Mouse (Mus musculus) midbrain, embryonic 11.5 days (tissue): ENCODE measurements around the gene Yipf6. TPM values are rescaled to one million over a fixed set of nuclear protein-coding genes. Genes with fewer than 3 reads are reported as not detected.

Experiments
- ATAC-seq: fragments of 200-750 bp; cut with Nextera tagmentation; 2 replicates; pipeline ENCODE4 v1.8.0; 2017; ENCODE audit warnings: moderate TSS enrichment, moderate library complexity; ENCODE audit not compliant: low FRiP score
- DNase-seq: peaks from one replicate; pipeline ENCODE4 v3.0.0; 2015; ENCODE audit warnings: low spot score; ENCODE audit errors: missing footprints
- H3K27ac ChIP-seq: fragments of 300-500 bp; sonication (generic); 2 replicates; pipeline ENCODE4 v1.5.1; 2014; ENCODE audit warnings: low read depth, low read length
- H3K27me3 ChIP-seq: fragments of 300-500 bp; sonication (generic); 2 replicates; pipeline ENCODE4 v1.6.1; 2014; ENCODE audit warnings: mild to moderate bottlenecking, low read length, moderate library complexity, mixed read lengths; ENCODE audit not compliant: control insufficient read depth, insufficient read depth
- H3K36me3 ChIP-seq: fragments of 300-500 bp; sonication (generic); 2 replicates; pipeline ENCODE4 v1.6.1; 2014; ENCODE audit warnings: mild to moderate bottlenecking, low read length, moderate library complexity, mixed read lengths; ENCODE audit not compliant: control insufficient read depth, insufficient read depth
- H3K4me1 ChIP-seq: fragments of 300-500 bp; sonication (generic); 2 replicates; pipeline ENCODE4 v1.6.1; 2014; ENCODE audit warnings: low read length; ENCODE audit not compliant: control insufficient read depth, insufficient read depth
- H3K4me2 ChIP-seq: fragments of 300-500 bp; sonication (generic); 2 replicates; pipeline ENCODE4 v1.6.1; 2014; ENCODE audit warnings: mild to moderate bottlenecking, moderate library complexity
- H3K4me3 ChIP-seq: fragments of 300-500 bp; sonication (generic); 2 replicates; pipeline ENCODE4 v1.5.1; 2014; ENCODE audit warnings: low read depth, low read length
- H3K9ac ChIP-seq: fragments of 300-500 bp; sonication (generic); 2 replicates; pipeline ENCODE4 v1.6.1; 2014; ENCODE audit warnings: low read length
- H3K9me3 ChIP-seq: fragments of 300-500 bp; sonication (generic); 2 replicates; pipeline ENCODE4 v1.6.1; 2016; ENCODE audit warnings: low read length; ENCODE audit not compliant: control insufficient read depth
- WGBS: fragments of 180-500 bp; shearing (Covaris S2); extraction: QIAGEN DNeasy Blood & Tissue Kit; methylation state at CpG from one replicate; pipeline ENCODE4 v1.1.7; 2014; 5-methylcytosine and 5-hydroxymethylcytosine counted together
- polyA plus RNA-seq: library from polyadenylated mRNA; unstranded; fragments of >200 nt; fragmentation: Nextera tagmentation; extraction: Ambion mirVana; gene quantifications from 2 replicates; pipeline ENCODE4 v1.2.1, GENCODE M21; 2014

Gene Yipf6
- 19.9 and 20.7 TPM in 2 replicates for polyA plus RNA-seq

GRCm38 (mm10) chrX:98936101-98936500 is at the start of gene Yipf6:
Yipf6 (plus strand) TSS chrX:98936316.
- H3K36me3 ChIP-seq: no peaks in the 10 kb centered on the region
- no peak for ATAC-seq
- peak within 1 kb of the TSS; percentile 53 for H3K4me2 ChIP-seq
- peak within 1 kb of the TSS; percentile 51 for H3K4me3 ChIP-seq
- peak within 1 kb of the TSS; percentile 81 for H3K27ac ChIP-seq
- no peak for DNase-seq
- H3K9me3 ChIP-seq: no peaks in the 10 kb centered on the region
- WGBS: 76% methylated on average over 3 of the region's 3 CpGs
- H3K9ac ChIP-seq: peak within 1 kb of the TSS; percentile 65
- peaks cover 4% of the 10 kb centered on the region; the same call in 1 of the 2 replicates for H3K4me1 ChIP-seq
- H3K27me3 ChIP-seq: no peaks in the 10 kb centered on the region

GRCm38 (mm10) chrX:98890072-98890405 is 46.1 kb upstream of the Yipf6 start:
- Histone ChIP-seq H3K4me2 (peak overlapping the region; percentile 48), H3K4me1 (no peaks in the 10 kb centered on the region), H3K9ac (peak overlapping the region; percentile 70), H3K27ac (peak overlapping the region; percentile 68), H3K9me3 (no peaks in the 10 kb centered on the region), H3K36me3 (no peaks in the 10 kb centered on the region), H3K4me3 (peak overlapping the region; percentile 48), H3K27me3 (peaks cover 6% of the 10 kb centered on the region; the same call in 1 of the 2 replicates)
- DNase-seq (no peak), ATAC-seq (no peak)
- WGBS: 13% methylated on average over 14 of the region's 14 CpGs

- 20% methylated on average over 47 of the region's 48 CpGs for WGBS
- H3K9ac ChIP-seq: peak within 1 kb of the TSS; percentile 70
- H3K27me3 ChIP-seq: peaks cover 6% of the 10 kb centered on the region; the same call in 1 of the 2 replicates
- no peaks in the 10 kb centered on the region for H3K4me1 ChIP-seq
- H3K4me3 ChIP-seq: peak within 1 kb of the TSS; percentile 48
- H3K4me2 ChIP-seq: peak within 1 kb of the TSS; percentile 48
- peak; percentile 93 for DNase-seq
- H3K27ac ChIP-seq: peak within 1 kb of the TSS; percentile 68
- H3K9me3 ChIP-seq: no peaks in the 10 kb centered on the region
- no peaks in the 10 kb centered on the region for H3K36me3 ChIP-seq
- peak; percentile 93 for ATAC-seq
These were observed 45.6 kb upstream of the Yipf6 start, which contains the start of gene Ophn1 for GRCm38 (mm10) chrX:98890406-98891116. Ophn1 (minus strand) TSS chrX:98891025.

GRCm38 (mm10) chrX:98898307-98898706 is 37.8 kb upstream of the Yipf6 start:
- H3K36me3 ChIP-seq: no peaks in the 10 kb centered on the region
- H3K4me3 ChIP-seq: no peak overlapping the region
- no peaks in the 10 kb centered on the region for H3K9me3 ChIP-seq
- H3K27ac ChIP-seq: no peak overlapping the region
- no peaks in the 10 kb centered on the region for H3K27me3 ChIP-seq
- no peaks in the 10 kb centered on the region for H3K4me1 ChIP-seq
- 81% methylated on average over 3 of the region's 3 CpGs for WGBS
- H3K9ac ChIP-seq: no peak overlapping the region
- DNase-seq (no peak), ATAC-seq (no peak)
- no peak overlapping the region for H3K4me2 ChIP-seq

GRCm38 (mm10) chrX:98904226-98904625 is 31.9 kb upstream of the Yipf6 start:
- H3K27me3 ChIP-seq: no peaks in the 10 kb centered on the region
- WGBS: 91% methylated on average over 6 of the region's 6 CpGs
- no peak overlapping the region for H3K4me3 ChIP-seq
- ATAC-seq (no peak), DNase-seq (no peak)
- H3K4me2 ChIP-seq: no peak overlapping the region
- no peaks in the 10 kb centered on the region for H3K4me1 ChIP-seq
- no peak overlapping the region for H3K27ac ChIP-seq
- no peaks in the 10 kb centered on the region for H3K36me3 ChIP-seq
- no peak overlapping the region for H3K9ac ChIP-seq
- no peaks in the 10 kb centered on the region for H3K9me3 ChIP-seq

GRCm38 (mm10) chrX:98908910-98909309 is 27.2 kb upstream of the Yipf6 start:
- no peak for DNase-seq
- Histone ChIP-seq H3K27ac (no peak overlapping the region), H3K4me2 (no peak overlapping the region), H3K36me3 (no peaks in the 10 kb centered on the region), H3K27me3 (0 out of 2 replicates have a peak, but pooled peaks cover 2% of the 10 kb centered on the region), H3K9ac (no peak overlapping the region), H3K4me1 (no peaks in the 10 kb centered on the region), H3K4me3 (no peak overlapping the region), H3K9me3 (no peaks in the 10 kb centered on the region)
- 54% methylated on average over 1 of the region's 1 CpGs for WGBS
- no peak for ATAC-seq

GRCm38 (mm10) chrX:98919423-98919822 is 16.7 kb upstream of the Yipf6 start:
- DNase-seq: peak; percentile 86
- no peak for ATAC-seq
- no peaks in the 10 kb centered on the region for H3K27me3 ChIP-seq

GRCm38 (mm10) chrX:98936707-98937554 is 815 bp downstream of the Yipf6 start:
- DNase-seq (peak; percentile 98), ATAC-seq (peak; percentile 93)
- Histone ChIP-seq H3K36me3 (no peaks in the 10 kb centered on the region), H3K9me3 (no peaks in the 10 kb centered on the region), H3K9ac (peak overlapping the region; percentile 65), H3K27ac (peak overlapping the region; percentile 81), H3K4me2 (peak overlapping the region; percentile 53), H3K4me3 (peak overlapping the region; percentile 51), H3K4me1 (peaks cover 4% of the 10 kb centered on the region; the same call in 1 of the 2 replicates), H3K27me3 (no peaks in the 10 kb centered on the region)
- WGBS: 18% methylated on average over 66 of the region's 66 CpGs

More at GRCm38 (mm10) chrX:98919423-98919822, 16.7 kb upstream of the Yipf6 start:
- WGBS: 29% methylated on average over 6 of the region's 6 CpGs
- no peak overlapping the region for H3K4me2 ChIP-seq
- H3K36me3 ChIP-seq: no peaks in the 10 kb centered on the region
- no peak overlapping the region for H3K4me3 ChIP-seq
- H3K9ac ChIP-seq: no peak overlapping the region
- no peak overlapping the region for H3K27ac ChIP-seq
- no peaks in the 10 kb centered on the region for H3K9me3 ChIP-seq
- no peaks in the 10 kb centered on the region for H3K4me1 ChIP-seq
